Mouse (Mus musculus): ENCODE results near the gene Mef2c. TPM values are rescaled to one million over a fixed set of nuclear protein-coding genes. Genes with fewer than 3 reads are reported as not detected.

Gene Mef2c
- polyA plus RNA-seq, 1 experiment from 2014 or later: 16.8 TPM

DNA sequence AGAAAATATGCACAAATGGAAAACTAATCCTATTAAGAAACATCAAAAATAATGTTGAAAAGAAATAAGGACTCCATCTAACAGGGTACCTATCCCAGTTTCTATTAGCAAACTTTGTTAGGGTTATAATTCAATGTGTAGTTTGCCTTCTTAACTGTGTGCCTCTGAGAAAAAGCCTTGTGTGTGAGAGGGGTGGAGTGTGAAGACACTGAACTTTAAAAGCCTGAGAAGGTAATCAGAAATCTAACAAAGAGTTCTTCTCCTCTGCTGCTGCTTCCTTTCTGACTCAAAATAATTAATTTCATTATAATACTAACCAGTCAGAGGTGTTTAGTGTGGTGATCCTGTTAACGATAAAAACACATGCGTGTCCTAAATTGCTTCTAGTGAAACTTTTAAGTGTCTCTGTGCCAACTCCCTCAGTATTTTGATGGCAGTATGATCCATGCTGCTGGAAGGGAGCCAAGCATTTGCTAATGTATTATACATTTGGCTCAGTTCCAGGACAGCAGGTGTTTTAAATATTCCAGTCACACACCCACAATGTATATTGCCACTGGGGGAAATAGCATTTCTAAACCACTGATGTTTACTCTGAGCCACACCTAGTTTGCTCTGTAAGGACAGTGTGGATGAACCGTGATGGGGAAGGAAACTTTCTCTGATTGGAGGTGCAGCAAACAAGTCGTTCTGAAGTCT, 104.2 kb downstream of the Mef2c start:
- Histone ChIP-seq H3K4me3 (no peak overlapping the region), H3K36me3 (replicated peaks) (no peaks in the 10 kb centered on the region), H3K9me3 (no peaks in the 10 kb centered on the region), H3K4me1 (peaks cover 42% of the 10 kb centered on the region), H3K27ac (no peak overlapping the region), H3K27me3 (ENCODE audit: poor library complexity, severe bottlenecking) (no peaks in the 10 kb centered on the region)
- 71% methylated on average over 4 of the region's 4 CpGs for WGBS
- DNase-seq (ENCODE audit: extremely low spot score, low spot score): no peak

DNA sequence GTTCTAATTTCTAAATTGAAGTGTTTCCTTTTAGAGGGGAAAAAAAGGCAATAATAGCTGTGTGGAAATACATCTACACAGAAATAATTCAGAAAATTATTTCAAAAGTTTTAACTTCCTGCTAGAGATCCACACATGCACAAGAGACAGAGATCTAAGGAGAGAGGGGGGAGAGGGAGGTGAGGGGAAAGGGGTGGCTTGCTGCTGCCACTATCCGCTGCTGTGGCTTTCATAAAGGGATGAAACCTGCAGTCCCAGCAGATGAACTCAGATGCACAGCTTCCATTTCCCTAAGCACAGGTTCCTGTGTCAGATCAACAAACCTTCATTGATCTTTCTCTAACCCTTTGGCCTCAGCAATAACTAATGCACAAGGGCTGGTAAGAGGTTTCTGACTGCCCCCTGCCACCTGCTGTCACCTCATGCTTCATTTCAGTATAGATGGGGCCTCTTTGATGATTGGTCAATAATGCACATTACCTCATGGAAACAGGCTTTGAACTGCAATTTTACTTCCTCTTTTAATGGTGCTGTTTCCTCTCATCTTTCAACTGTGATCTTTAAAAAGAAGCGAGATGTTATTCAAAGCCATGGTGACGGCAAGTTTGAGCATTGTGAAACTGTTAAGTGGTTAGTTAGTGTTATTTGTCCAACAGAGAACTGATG, 105.2 kb downstream of the Mef2c start:
- H3K27ac ChIP-seq: no peak overlapping the region
- H3K27me3 ChIP-seq (ENCODE audit: poor library complexity, severe bottlenecking): no peaks in the 10 kb centered on the region
- peaks cover 34% of the 10 kb centered on the region for H3K4me1 ChIP-seq
- H3K36me3 ChIP-seq (replicated peaks): no peaks in the 10 kb centered on the region
- WGBS: 87% methylated on average over 3 of the region's 3 CpGs
- H3K4me3 ChIP-seq: no peak overlapping the region
- H3K9me3 ChIP-seq: no peaks in the 10 kb centered on the region
- DNase-seq (ENCODE audit: extremely low spot score, low spot score): no peak

DNA sequence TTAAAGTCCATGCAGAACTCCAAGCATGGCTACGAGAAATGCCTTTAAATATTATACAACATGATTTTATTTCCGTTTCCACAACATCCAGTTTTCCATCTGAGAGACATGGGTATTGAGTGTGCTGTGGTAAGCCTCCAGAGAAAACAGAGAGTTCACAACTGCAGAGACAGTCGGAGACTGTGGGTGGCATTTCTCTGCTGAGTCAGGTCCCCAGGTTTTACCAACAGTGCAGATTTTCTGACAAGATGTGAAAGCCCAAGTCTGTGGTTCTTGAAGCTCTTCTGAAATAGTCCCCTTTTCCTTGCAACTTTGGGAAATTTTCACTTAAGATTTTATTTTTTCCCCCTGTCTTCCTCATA, 105.7 kb downstream of the Mef2c start:
- WGBS: 83% methylated on average over 3 of the region's 3 CpGs
- H3K4me3 ChIP-seq: no peak overlapping the region
- no peaks in the 10 kb centered on the region for H3K27me3 ChIP-seq (ENCODE audit: poor library complexity, severe bottlenecking)
- H3K4me1 ChIP-seq: peaks cover 29% of the 10 kb centered on the region
- H3K9me3 ChIP-seq: no peaks in the 10 kb centered on the region
- DNase-seq (ENCODE audit: extremely low spot score, low spot score): no peak
- no peak overlapping the region for H3K27ac ChIP-seq
- H3K36me3 ChIP-seq (replicated peaks): no peaks in the 10 kb centered on the region

DNA sequence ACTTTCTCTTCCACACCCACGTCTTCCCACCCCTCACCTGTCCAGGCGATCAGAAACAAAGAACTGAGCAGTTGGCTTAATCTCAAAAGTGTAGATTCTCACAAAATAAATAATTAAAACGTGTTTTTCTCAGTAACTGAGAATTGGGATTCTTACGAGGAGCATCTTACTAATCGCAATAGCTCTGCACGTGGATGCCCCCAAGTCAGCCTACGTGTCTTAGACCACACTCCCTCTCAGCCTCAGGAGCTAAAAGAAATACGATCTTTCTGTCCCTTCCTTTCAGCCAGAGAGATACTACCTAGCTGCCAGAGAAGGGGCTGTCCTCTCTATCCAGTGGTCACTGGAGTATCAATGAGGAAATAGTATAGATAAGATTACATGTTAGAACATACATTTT, 106.3 kb downstream of the Mef2c start:
- no peak overlapping the region for H3K4me3 ChIP-seq
- H3K36me3 ChIP-seq (replicated peaks): no peaks in the 10 kb centered on the region
- no peaks in the 10 kb centered on the region for H3K27me3 ChIP-seq (ENCODE audit: poor library complexity, severe bottlenecking)
- H3K9me3 ChIP-seq: no peaks in the 10 kb centered on the region
- H3K27ac ChIP-seq: no peak overlapping the region
- DNase-seq (ENCODE audit: extremely low spot score, low spot score): no peak
- H3K4me1 ChIP-seq: peaks cover 23% of the 10 kb centered on the region
- 87% methylated on average over 8 of the region's 8 CpGs for WGBS

DNA sequence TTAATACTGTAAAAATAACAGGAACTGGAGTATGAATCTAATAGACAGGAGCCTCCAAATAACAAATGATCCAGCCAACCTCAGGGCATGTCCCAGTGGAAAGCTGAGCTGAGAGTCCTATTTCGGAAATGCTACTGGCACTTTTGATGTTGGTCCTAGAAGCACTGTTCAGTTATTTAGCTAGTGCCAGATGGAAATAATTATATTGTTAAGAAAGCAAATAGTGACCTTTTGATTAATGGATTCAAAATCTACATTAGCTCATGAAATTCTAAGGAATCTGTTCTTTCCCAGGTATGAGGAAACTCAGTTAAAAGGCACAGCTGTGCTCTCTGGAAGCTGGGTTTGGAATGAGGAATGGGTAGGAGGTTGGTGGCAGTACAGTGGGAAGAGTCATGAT, 108.4 kb downstream of the Mef2c start:
- H3K27me3 ChIP-seq (ENCODE audit: poor library complexity, severe bottlenecking): no peaks in the 10 kb centered on the region
- no peak overlapping the region for H3K27ac ChIP-seq
- DNase-seq (ENCODE audit: extremely low spot score, low spot score): no peak
- peaks cover 19% of the 10 kb centered on the region for H3K4me1 ChIP-seq
- no peaks in the 10 kb centered on the region for H3K36me3 ChIP-seq (replicated peaks)
- H3K4me3 ChIP-seq: no peak overlapping the region
- no peaks in the 10 kb centered on the region for H3K9me3 ChIP-seq
- 71% methylated on average over 1 of the region's 1 CpGs for WGBS

DNA sequence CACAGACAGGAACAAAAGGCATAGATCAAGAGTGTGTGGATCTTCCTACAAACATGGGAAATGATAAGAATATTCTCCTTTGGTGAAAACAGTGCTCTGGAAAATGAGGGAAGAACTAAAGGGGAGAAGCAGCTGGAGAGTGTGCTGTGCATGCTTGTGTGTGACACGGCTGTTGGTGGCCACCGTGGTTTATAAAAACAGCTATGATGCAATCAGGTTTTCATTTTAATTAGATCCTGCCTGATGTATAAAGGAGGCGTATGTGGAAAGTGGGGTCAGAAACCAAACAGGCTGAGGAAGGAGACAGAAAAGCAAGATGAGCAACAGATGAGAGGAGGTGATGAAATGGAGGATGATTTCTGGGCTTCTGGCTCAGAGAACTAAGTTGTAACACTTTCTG, 112.0 kb downstream of the Mef2c start:
- Histone ChIP-seq H3K4me3 (no peak overlapping the region), H3K36me3 (replicated peaks) (no peaks in the 10 kb centered on the region), H3K27ac (no peak overlapping the region), H3K9me3 (no peaks in the 10 kb centered on the region), H3K27me3 (ENCODE audit: poor library complexity, severe bottlenecking) (no peaks in the 10 kb centered on the region), H3K4me1 (no peaks in the 10 kb centered on the region)
- 91% methylated on average over 3 of the region's 3 CpGs for WGBS
- DNase-seq (ENCODE audit: extremely low spot score, low spot score): no peak

DNA sequence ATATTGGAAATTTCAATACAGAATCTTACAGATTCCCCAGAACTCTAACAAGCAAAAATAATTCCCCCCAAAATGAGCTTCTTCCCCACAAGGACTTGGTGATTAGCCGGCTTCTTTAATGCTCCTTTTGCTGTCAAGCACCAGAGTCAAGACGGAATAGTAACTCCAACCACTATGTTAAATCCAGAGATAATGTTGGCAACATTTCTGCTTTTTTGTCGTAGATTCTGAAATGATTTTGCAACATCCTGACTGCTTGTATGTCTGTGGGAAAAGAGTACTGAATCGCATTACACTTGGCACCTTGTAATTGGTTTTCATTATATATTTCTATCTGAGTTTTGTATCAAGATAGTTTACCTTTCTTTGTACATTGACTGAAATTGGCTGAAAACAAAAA, 120.8 kb downstream of the Mef2c start:
- 91% methylated on average over 4 of the region's 4 CpGs for WGBS
- no peaks in the 10 kb centered on the region for H3K27me3 ChIP-seq (ENCODE audit: poor library complexity, severe bottlenecking)
- no peak overlapping the region for H3K4me3 ChIP-seq
- no peaks in the 10 kb centered on the region for H3K9me3 ChIP-seq
- H3K27ac ChIP-seq: no peak overlapping the region
- no peak for DNase-seq (ENCODE audit: extremely low spot score, low spot score)
- no peaks in the 10 kb centered on the region for H3K36me3 ChIP-seq (replicated peaks)
- H3K4me1 ChIP-seq: no peaks in the 10 kb centered on the region

DNA sequence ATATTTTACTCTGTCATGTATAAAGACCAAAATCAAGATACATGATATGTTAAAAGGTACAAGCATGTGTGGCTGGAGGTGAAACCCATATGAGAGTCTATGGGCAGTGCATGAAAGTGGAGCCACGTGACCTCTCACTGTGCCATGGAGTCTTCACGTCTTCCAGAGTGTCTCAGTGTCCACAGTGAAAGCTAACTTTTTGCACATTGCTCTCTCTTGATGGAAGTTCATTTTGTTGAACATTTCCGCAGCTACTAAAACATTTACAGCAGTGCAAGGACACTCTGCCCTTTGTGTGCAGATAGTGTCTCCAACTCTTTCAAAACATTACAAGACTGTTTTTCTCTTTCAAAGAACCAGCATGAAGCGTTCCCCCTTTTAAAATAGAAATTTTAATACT, 123.6 kb downstream of the Mef2c start:
- no peaks in the 10 kb centered on the region for H3K9me3 ChIP-seq
- no peaks in the 10 kb centered on the region for H3K4me1 ChIP-seq
- no peaks in the 10 kb centered on the region for H3K36me3 ChIP-seq (replicated peaks)
- no peak overlapping the region for H3K27ac ChIP-seq
- 89% methylated on average over 4 of the region's 4 CpGs for WGBS
- no peak for DNase-seq (ENCODE audit: extremely low spot score, low spot score)
- H3K4me3 ChIP-seq: no peak overlapping the region
- H3K27me3 ChIP-seq (ENCODE audit: poor library complexity, severe bottlenecking): no peaks in the 10 kb centered on the region

DNA sequence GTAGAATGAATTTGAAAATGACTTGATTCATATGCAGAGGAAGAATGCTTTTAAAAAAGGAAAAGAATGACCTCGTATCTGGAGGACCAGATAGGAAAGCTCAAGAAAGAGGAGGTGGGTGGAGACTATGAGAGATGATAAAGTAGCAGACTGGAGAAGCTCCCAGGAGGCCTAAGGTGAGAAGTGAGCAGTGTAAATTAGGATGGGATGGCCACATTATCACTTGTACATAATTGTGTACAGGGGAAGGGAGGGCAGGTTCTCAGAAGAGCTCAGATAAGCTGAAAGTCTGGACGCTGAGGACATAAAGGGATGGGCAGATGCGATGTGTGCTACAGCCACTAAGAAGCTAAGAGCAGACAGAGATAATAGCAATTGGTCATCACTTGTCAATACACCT, 124.3 kb downstream of the Mef2c start:
- no peak for DNase-seq (ENCODE audit: extremely low spot score, low spot score)
- Histone ChIP-seq H3K9me3 (no peaks in the 10 kb centered on the region), H3K36me3 (replicated peaks) (no peaks in the 10 kb centered on the region), H3K4me1 (no peaks in the 10 kb centered on the region), H3K27ac (no peak overlapping the region), H3K4me3 (no peak overlapping the region), H3K27me3 (ENCODE audit: poor library complexity, severe bottlenecking) (no peaks in the 10 kb centered on the region)
- 82% methylated on average over 3 of the region's 3 CpGs for WGBS

DNA sequence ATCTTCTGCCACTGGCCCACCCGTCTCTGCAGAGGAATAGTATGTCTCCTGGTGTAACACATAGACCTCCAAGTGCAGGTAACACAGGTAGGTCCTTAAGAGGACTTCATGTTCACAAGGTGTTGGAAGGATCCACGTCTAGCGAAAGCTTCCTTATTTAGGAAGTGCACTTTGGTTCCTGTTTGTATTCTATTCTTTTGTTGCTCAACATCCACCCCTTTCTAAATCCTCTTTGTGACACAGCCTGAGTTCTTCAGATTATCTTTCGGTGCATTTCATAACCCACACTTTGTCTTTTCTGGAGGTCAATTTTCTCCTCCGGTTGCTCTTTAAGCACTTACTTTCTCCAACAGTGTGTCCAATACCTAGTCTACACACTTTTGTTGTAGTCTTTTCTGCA, 129.3 kb downstream of the Mef2c start:
- no peak for DNase-seq (ENCODE audit: extremely low spot score, low spot score)
- Histone ChIP-seq H3K4me1 (no peaks in the 10 kb centered on the region), H3K36me3 (replicated peaks) (no peaks in the 10 kb centered on the region), H3K9me3 (no peaks in the 10 kb centered on the region), H3K27ac (no peak overlapping the region), H3K4me3 (no peak overlapping the region), H3K27me3 (ENCODE audit: poor library complexity, severe bottlenecking) (no peaks in the 10 kb centered on the region)
- WGBS: 91% methylated on average over 5 of the region's 5 CpGs

DNA sequence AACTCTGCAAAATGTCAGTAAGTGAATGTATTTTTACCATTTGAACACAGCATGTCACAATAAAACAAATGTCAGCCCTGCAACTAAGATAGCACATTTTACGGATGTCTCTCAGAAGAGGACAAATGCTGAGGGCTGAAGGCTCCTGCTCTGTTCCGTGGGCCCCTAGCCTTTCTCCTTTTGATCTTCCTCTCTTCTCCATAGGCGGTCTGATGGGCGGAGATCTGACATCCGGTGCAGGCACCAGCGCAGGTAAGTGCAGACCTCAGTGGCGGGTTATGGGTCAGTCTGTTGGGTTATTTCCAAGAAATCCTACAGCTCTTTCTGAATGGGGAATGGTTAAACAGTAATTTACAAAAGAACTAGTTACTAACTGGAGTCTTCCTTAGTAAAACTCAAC, 131.4 kb downstream of the Mef2c start:
- Histone ChIP-seq H3K4me3 (no peak overlapping the region), H3K36me3 (replicated peaks) (no peaks in the 10 kb centered on the region), H3K27me3 (ENCODE audit: poor library complexity, severe bottlenecking) (no peaks in the 10 kb centered on the region), H3K9me3 (no peaks in the 10 kb centered on the region), H3K27ac (no peak overlapping the region), H3K4me1 (no peaks in the 10 kb centered on the region)
- no peak for DNase-seq (ENCODE audit: extremely low spot score, low spot score)
- 62% methylated on average over 7 of the region's 7 CpGs for WGBS

DNA sequence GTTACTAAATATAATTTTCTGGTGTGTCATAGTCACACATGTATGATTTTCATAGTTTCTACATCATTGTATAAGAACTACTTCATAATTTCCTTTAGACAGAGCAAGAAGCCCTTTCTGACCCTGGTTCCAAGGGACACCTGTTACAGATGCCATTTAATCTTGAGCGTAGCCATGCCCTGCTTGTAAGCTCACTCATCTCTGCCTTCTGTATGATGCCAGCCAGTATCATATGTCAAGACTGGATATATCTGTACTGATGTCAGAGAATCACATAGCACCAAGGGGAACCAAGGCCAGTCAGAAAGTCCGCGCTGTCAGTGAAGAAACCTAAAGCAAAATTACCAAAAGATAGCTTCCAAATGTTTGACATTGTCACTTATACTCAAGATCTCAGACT, 133.8 kb downstream of the Mef2c start:
- no peaks in the 10 kb centered on the region for H3K9me3 ChIP-seq
- H3K4me1 ChIP-seq: no peaks in the 10 kb centered on the region
- H3K27ac ChIP-seq: no peak overlapping the region
- no peak for DNase-seq (ENCODE audit: extremely low spot score, low spot score)
- 95% methylated on average over 3 of the region's 3 CpGs for WGBS
- H3K4me3 ChIP-seq: no peak overlapping the region
- no peaks in the 10 kb centered on the region for H3K27me3 ChIP-seq (ENCODE audit: poor library complexity, severe bottlenecking)
- no peaks in the 10 kb centered on the region for H3K36me3 ChIP-seq (replicated peaks)

DNA sequence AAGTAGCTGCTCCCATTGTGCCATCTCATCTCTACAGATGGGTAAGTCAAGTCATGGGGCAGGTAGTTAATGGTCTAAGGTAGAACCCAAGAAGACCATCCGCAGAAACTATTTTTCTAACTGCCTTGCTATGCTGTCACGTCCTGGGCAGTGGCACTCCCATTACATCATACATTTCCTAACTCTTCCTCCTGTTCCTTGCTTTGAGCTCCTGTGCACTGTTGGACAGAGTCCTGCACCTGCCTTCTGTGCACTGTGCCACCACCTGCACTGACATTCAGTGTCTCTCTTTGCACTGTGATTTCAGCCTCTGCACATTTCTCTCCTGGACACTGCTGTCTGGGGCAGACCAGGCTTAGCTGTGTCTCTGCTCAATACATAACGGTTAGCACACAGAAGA, 134.9 kb downstream of the Mef2c start:
- Histone ChIP-seq H3K9me3 (no peaks in the 10 kb centered on the region), H3K4me3 (no peak overlapping the region), H3K27ac (no peak overlapping the region), H3K4me1 (no peaks in the 10 kb centered on the region), H3K27me3 (ENCODE audit: poor library complexity, severe bottlenecking) (no peaks in the 10 kb centered on the region), H3K36me3 (replicated peaks) (no peaks in the 10 kb centered on the region)
- 87% methylated on average over 3 of the region's 3 CpGs for WGBS
- DNase-seq (ENCODE audit: extremely low spot score, low spot score): no peak

DNA sequence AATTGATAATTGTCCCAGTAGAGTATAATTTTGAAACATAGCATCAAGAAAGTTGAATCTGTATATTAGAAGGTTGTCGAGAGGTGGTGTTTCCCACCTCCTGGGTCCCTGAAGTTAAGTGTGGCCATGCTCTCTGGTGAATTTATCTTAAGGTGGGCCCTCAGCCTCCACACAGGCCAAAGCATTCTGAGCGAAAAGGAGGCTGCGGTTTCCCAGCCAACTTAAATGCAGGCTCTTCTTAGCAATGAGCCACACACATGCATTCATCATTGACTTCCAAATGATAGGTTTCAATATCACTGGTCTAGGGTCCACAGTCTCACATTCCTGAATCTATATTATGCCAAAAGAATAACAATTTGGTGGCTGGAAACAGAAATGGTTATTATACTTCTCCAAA, 145.2 kb downstream of the Mef2c start:
- Histone ChIP-seq H3K4me3 (no peak overlapping the region), H3K27me3 (ENCODE audit: poor library complexity, severe bottlenecking) (no peaks in the 10 kb centered on the region), H3K4me1 (no peaks in the 10 kb centered on the region), H3K36me3 (replicated peaks) (no peaks in the 10 kb centered on the region), H3K27ac (no peak overlapping the region), H3K9me3 (no peaks in the 10 kb centered on the region)
- 96% methylated on average over 3 of the region's 3 CpGs for WGBS
- no peak for DNase-seq (ENCODE audit: extremely low spot score, low spot score)
